Mouse (Mus musculus): ENCODE data around the gene Olfr686.

Gene Olfr686

GRCm38 (mm10) chr7:105207385-105207784 lies at the start of gene Olfr686:
TSS of gene Olfr686 (minus strand) at chr7:105207485.
- no peak for DNase-seq (ENCODE audit: low read depth)

GRCm38 (mm10) chr7:105256656-105257055 lies 49.4 kb upstream of the Olfr686 start:
- DNase-seq (ENCODE audit: low read depth) = peak; percentile 53

- DNase-seq (ENCODE audit: low read depth) = peak; percentile 17
These were observed 40.9 kb upstream of the Olfr686 start for GRCm38 (mm10) chr7:105248197-105248596.

- DNase-seq (ENCODE audit: low read depth) = no peak
These were observed 40.4 kb upstream of the Olfr686 start for GRCm38 (mm10) chr7:105247671-105248070.

- DNase-seq (ENCODE audit: low read depth) = no peak
These were observed 22.1 kb upstream of the Olfr686 start for GRCm38 (mm10) chr7:105229386-105229785.

- no peak for DNase-seq (ENCODE audit: low read depth)
These were observed 20.9 kb upstream of the Olfr686 start for GRCm38 (mm10) chr7:105228138-105228537.

- DNase-seq (ENCODE audit: low read depth) = no peak
These were observed 19.4 kb upstream of the Olfr686 start for GRCm38 (mm10) chr7:105226703-105227102.

- DNase-seq (ENCODE audit: low read depth) = no peak
These were observed 18.8 kb upstream of the Olfr686 start for GRCm38 (mm10) chr7:105226072-105226471.

GRCm38 (mm10) chr7:105218281-105218680 lies 11.0 kb upstream of the Olfr686 start:
- DNase-seq (ENCODE audit: low read depth) = no peak

- no peak for DNase-seq (ENCODE audit: low read depth)
These were observed 7.5 kb upstream of the Olfr686 start for GRCm38 (mm10) chr7:105214761-105215160.

- DNase-seq (ENCODE audit: low read depth) = no peak
These were observed 21.4 kb downstream of the Olfr686 start, which contains the start of gene Olfr685 for GRCm38 (mm10) chr7:105185912-105186311. TSS of gene Olfr685 (minus strand) at chr7:105186012.

GRCm38 (mm10) chr7:105170773-105171172 lies 36.5 kb downstream of the Olfr686 start:
- DNase-seq (ENCODE audit: low read depth) = peak; percentile 49

- DNase-seq (ENCODE audit: low read depth) = no peak
These were observed 43.7 kb downstream of the Olfr686 start, which contains the start of gene Olfr684 for GRCm38 (mm10) chr7:105163553-105163952. TSS of gene Olfr684 (minus strand) at chr7:105163653.
